Mouse (Mus musculus): ENCODE measurements at regions not wholly inside any gene's neighbourhood (a gene's known extent, or its start where the extent isn't known, plus 50 kb on each side); places are given as distances from the start of the nearest gene placed in this dataset.
A peak's percentile ranks its signal among the peaks of the same experiment; 100 is the strongest.

DNA sequence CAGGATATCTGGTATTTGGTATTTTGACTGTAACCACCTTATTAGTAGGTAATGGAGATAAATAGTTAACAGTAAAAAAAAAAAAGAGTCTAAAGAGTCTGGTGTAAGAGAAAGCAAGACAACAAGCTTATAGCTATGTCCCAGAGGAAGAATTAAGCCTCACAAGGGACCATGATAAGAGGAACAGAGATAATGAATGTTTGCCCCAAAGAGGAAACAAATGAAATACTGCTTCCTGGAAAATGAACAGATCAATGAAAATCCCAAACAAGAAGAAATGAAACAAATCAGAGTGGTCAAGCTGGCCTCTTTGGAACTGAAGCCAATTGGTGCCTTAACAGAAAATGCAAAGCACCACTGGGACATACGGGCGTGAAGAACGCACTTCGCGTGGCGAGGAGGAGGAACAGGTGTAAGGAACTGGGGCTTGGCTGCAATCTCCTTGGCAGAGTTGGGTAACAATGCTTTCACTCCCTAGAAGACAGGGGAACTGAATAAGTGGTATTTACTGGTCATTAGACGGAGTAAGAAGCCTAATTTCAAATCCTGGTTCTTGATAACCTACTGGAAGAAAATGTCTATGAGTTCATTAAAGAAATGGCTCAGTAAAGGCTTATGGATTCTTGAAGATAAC is 62.2 kb upstream of the Etv6 start:
- DNase-seq: no peak
- 94% methylated on average over 7 of the region's 7 CpGs for WGBS
- TF ChIP-seq CTCF (IDR thresholded peaks at IDR 0.05; ENCODE audit: insufficient read depth, low read length): no peak
- TF ChIP-seq POLR2A (IDR thresholded peaks at IDR 0.05; ENCODE audit: borderline replicate concordance, extremely low read depth, low read depth, low read length): no peak
- H3K4me1 ChIP-seq (ENCODE audit: control insufficient read depth, insufficient read depth, low read length): no peaks in the 10 kb centered on the region
- H3K4me3 ChIP-seq (replicated peaks; ENCODE audit: extremely low read depth, low read depth, low read length): no peak overlapping the region

DNA sequence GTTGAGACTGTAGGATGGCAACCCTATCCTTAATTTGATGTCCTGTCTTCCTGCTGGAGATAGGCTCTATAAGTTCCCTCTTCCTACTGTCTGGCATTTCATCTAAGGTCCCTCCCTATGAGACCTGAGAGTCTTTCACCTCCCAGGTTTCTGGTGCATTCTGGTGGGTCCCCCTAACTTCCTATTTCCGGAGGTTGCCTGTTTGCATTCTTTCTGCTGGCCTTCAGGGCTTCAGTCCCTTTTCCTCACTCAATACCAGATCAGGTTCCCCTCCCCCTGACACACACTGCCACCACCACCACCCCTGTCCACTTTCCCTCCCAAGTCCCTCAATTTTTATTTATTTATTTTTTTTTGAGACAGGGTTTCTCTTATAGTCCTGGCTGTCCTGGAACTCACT is 59.5 kb upstream of the Etv6 start:
- no peak for TF ChIP-seq POLR2A (IDR thresholded peaks at IDR 0.05; ENCODE audit: borderline replicate concordance, extremely low read depth, low read depth, low read length)
- TF ChIP-seq CTCF (IDR thresholded peaks at IDR 0.05; ENCODE audit: insufficient read depth, low read length): no peak
- Histone ChIP-seq H3K4me3 (replicated peaks; ENCODE audit: extremely low read depth, low read depth, low read length) (no peak overlapping the region), H3K4me1 (ENCODE audit: control insufficient read depth, insufficient read depth, low read length) (no peaks in the 10 kb centered on the region)
- no peak for DNase-seq
- 86% methylated on average over 1 of the region's 1 CpGs for WGBS

DNA sequence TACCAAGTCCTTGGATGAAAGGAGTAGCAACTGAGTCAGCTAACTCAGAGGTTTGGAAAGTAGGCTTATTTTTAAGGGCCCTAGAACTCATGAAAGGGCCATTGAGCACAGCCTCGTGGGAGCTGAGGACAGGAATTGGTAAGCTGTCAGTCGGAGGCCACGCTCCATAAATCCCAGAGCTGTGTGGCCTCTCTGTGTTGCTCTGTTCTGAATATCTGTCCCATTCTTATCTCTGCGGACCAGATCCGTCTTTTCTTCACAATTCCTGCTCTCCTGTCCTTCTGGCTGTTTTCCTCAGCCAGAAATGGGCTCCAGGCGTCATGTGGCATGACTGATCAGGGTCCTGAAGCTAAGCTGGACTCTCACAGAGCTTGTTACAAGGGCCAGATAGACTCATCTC is 58.6 kb upstream of the Etv6 start:
- H3K4me1 ChIP-seq (ENCODE audit: control insufficient read depth, insufficient read depth, low read length): no peaks in the 10 kb centered on the region
- H3K4me3 ChIP-seq (replicated peaks; ENCODE audit: extremely low read depth, low read depth, low read length): no peak overlapping the region
- no peak for DNase-seq
- WGBS: 74% methylated on average over 6 of the region's 6 CpGs
- TF ChIP-seq POLR2A (IDR thresholded peaks at IDR 0.05; ENCODE audit: borderline replicate concordance, extremely low read depth, low read depth, low read length) (no peak), CTCF (IDR thresholded peaks at IDR 0.05; ENCODE audit: insufficient read depth, low read length) (no peak)

DNA sequence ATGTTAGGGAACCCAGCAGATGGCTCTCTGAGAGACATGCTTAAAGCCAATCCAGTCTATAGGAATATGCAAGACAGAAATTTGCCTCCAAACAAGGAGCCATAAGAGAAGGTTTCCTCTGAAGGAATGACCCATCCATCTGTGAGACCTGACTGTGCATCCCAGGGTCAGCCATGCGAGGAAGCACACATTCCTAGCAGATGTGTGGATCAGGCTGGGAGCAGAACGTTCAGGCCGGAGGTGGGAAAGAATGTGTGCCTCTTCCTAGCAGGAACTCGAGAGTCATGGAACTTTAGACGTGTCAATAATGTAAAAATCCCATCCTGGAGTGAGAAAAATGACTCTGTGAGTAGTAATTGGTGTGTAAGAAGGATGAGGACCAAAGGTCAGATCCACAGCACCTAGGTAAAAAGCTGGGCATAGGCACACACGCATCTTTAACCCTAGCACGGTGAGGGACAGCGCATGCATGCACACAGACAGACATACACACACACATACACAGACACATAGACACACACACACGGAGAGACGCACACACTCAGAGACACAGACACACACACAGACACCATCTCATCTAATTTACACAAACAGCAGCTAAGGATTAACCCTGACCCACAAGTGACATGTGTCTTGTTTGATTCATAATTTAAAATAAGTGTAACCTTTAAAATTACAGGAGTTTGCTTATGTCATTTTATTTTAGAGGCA is 51.5 kb upstream of the Etv6 start:
- 78% methylated on average over 10 of the region's 10 CpGs for WGBS
- TF ChIP-seq POLR2A (IDR thresholded peaks at IDR 0.05; ENCODE audit: borderline replicate concordance, extremely low read depth, low read depth, low read length) (no peak), CTCF (IDR thresholded peaks at IDR 0.05; ENCODE audit: insufficient read depth, low read length) (no peak)

DNA sequence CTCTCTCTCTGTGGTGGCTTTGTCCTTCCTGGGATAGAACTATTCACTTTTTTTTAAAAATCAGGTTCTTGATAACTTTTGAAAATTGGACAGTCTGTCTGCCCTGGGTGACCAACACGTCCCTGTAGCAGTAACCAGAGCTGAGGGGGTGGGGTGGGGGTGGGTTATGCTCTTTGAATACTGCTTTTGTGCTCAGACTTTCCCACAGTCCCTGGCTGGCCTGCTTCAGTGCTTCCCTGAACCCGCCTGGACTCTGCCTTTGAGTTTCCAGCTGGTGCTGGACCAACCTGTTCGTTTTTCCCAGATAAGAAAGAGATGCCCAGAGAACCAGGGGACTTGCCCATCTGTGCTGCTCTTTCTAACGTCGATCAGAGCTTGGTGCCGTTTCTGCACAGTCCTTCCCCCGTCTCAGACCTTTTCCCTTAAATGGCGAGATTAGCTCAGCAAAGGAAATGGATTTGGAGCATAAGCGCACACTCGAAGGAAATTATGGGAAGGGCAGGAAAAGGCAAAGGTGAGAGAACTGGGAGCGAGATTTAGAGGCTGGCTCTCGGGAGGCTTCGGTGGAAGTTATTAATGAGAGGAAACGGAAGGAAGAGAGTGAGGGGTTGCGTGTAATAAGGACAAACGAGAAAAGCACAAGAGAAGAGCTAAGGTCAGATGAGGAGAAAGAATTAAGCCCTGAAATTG is 50.7 kb upstream of the Etv6 start:
- TF ChIP-seq POLR2A (IDR thresholded peaks at IDR 0.05; ENCODE audit: borderline replicate concordance, extremely low read depth, low read depth, low read length): no peak
- TF ChIP-seq CTCF (IDR thresholded peaks at IDR 0.05; ENCODE audit: insufficient read depth, low read length): no peak
- Histone ChIP-seq H3K4me1 (ENCODE audit: control insufficient read depth, insufficient read depth, low read length) (no peaks in the 10 kb centered on the region), H3K4me3 (replicated peaks; ENCODE audit: extremely low read depth, low read depth, low read length) (peak overlapping the region; percentile 4)
- no peak for DNase-seq
- 18% methylated on average over 16 of the region's 16 CpGs for WGBS

More for the DNA sequence above, 51.5 kb upstream of the Etv6 start:
- Histone ChIP-seq H3K4me3 (replicated peaks; ENCODE audit: extremely low read depth, low read depth, low read length) (no peak overlapping the region), H3K4me1 (ENCODE audit: control insufficient read depth, insufficient read depth, low read length) (no peaks in the 10 kb centered on the region)
- DNase-seq: no peak

Data from lung, adult 2 months (tissue).